Mouse (Mus musculus) right cerebral cortex, postnatal 4 days (tissue): ENCODE measurements around the gene Dcaf6.

Experiments
- DNase-seq: peaks from one replicate; pipeline ENCODE4 v3.0.0-alpha.2; 2022

Gene Dcaf6

DNA sequence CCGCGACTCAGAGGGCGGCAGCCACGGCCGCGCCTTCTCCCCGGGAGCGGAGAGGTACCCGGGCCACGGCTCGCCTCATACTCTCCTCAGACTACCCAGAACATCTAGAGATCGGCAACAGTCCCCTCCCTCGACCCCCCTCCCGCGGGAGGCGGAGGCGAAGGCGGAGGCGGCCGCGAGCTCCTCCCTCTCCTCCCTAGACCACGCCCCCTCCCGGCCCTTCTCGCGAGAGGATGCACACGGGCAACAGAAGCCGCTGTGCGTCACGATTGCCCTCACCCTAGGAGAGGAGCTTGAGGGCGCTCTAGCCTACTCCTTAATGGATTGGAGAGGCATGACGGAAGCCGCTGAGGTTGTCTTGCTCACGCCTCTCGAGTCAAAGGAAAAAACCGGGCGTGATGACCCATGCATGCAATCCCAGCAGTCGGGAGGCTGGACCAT is at the start of gene Dcaf6, which contains the start of gene Mpc2:
TSS of gene Dcaf6 (minus strand) at position 116 of the 441 bp plus-strand sequence.
TSS of gene Mpc2 (plus strand) at position 278 of the 441 bp plus-strand sequence.
- DNase-seq = peak; percentile 100

DNA sequence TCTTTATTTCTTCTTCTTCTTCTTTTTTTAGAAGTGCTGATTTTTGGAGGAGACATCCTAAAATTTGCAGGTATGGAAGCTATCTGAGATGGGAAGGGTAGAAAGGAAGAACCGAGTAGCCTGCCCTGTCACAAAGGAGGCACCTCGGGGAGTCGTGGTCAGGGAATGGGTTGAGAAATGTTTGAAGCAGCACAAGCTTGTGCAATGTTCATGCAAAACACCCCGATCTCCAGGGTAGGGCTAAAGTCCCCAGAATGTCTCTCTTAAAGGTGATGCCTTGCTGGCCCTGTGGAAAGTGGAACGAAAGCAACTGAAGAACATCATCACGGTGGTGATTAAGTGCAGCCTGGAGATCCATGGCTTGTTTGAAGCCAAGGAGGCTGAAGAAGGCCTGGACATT is 46.0 kb upstream of the Dcaf6 start:
- DNase-seq = no peak

DNA sequence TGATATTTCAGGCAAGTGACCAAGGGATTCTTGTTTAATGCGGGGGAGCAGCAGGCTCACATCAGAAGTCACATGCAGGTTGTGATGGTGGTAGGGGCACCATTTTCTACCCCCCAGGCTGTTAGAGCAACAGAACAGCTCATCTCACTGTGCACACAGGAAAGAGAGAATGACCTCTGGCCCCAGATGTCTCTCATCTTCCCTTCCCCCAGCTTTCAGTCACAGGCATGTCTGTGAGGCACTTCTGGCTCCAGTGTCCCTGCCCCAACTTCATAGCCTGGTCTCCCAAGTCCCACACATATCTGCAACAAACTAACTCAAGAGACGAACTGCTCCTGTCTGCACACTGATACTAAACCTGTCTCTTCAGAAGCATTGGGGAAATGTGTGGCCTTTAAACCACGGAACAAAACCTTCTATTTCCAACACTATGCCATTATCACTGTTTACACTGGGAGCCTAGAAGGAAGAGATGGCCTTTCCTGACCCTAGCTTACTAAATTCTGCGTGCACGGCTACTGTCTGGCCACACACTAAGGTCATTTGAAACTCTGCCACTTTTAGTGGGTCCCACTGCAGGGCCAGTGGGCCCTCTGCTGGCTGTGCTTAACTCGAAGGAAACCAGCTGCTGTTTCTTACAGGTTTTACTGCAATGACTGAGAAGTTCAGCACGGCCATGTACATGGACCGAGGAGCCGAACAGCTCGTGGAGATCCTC is 43.2 kb upstream of the Dcaf6 start:
- DNase-seq = no peak

DNA sequence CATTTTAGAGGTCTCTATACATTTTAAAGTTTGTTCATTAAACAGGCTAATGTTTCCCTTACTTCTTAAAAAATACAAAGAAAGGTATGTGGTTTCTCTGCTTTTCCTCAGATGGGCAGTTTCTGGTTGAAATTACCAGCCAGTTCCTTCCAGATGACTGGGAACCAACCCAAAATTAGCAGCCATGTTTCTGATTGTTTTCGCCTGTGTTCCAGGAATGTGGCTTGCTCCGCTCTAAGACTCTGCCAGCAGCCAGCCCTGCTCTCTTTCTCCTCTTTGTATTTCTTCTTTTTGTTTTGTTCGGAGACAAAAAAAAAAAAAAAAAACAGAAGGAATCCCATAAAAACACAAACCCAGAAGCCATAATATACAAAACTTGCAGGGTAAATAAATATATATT is 38.6 kb upstream of the Dcaf6 start:
- DNase-seq = no peak

DNA sequence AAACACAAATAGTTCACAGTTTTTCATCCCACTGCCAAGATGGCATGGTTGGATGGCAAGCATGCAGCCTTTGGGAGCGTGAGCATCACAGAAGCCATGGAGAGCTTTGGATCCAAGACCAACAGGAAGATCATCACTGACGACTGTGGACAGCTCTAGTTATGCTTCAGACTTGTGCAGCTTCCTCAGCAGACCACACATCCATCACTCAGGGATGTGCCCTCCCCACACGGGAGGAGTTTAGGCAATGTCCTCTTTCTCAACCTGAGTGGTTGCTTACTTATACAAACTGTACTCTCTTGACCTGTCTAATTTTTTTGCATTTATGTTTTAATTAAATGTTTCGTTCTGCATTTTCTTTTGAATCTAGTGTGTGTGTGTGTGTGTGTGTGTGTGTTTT is 28.9 kb upstream of the Dcaf6 start:
- no peak for DNase-seq

DNA sequence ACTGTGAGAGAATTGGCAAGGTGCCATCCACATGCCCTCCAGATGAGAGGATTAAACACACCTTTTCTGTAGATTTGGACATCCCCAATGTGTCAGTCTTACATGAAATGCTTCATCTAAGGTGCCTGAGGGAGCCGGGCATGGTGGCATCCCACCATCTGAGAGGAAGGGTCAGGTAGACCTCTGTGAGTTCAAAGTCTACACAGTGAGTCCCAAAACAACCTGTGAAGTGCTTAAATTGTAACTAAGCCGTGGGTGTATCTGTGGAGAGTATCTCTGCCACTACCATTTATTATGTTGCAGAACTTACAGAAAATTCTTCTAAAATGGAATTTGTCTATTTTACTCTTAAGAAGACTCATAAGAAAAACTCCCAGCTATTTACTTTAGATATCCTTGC is 25.8 kb upstream of the Dcaf6 start:
- no peak for DNase-seq

DNA sequence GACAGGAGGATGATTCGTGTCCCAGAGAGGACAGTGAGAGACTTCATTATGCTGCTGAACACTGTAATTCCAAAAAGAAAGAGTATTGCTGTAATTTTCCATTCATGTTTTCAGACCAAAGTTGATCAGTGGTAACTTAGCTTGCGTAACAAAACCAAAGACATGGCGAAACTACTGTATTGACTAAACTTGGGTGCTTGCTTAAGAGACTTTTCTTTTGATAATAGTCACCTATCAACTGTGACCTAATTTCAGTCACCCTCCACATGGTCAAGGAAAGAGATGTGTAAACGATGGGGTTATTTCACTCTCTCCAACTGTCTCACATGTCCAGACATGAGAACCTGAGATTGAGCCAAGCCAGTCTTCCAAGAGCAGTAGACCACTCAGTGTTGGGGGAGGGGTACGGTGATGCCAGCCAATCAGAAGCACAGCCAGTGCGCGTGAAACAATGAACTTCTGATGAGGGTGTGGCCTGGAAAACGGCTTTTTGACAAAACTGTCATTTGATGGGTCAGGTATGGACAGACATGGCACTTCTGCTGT is 24.5 kb upstream of the Dcaf6 start, which contains the start of gene Adcy10:
TSS of gene Adcy10 (plus strand) at position 496 of the 546 bp plus-strand sequence.
- DNase-seq = no peak

DNA sequence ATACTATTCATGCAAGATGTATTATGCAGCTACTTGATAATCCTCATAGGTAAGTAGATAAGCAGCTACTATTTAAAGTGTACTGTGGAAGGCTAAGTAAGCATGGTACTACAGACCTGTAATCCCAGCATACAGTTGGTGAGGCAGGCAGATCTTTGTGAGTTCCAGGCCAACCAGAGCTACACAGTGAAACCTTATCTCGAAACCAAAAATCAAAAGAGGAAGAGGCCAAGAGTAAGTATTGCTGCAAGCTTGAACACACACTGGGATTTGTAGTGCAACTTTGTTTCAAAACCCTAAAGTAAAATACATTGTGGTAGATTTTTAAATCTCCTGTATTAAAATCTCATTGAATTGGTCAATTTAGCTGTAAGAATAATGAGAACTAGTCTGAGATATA is 11.2 kb upstream of the Dcaf6 start:
- no peak for DNase-seq

DNA sequence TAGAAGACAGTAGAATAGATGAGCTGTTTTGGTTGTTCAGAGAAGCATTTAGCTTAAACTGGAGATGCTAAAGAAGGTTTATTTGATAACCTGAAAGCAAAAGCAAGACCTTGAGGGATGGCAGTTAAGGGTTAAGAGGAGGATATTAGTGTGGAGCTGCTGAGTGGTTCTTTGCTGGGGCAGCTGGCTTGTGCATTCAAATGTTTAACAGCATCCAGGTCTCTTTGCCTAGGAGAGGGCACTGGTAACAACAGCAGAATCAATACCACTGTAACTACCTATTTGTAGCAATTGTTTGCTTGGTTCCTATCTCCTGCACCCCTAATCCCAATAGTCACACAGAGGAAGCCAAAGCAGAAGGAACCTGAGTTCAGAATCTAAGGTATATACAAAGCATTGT is 9.4 kb upstream of the Dcaf6 start:
- DNase-seq = no peak

DNA sequence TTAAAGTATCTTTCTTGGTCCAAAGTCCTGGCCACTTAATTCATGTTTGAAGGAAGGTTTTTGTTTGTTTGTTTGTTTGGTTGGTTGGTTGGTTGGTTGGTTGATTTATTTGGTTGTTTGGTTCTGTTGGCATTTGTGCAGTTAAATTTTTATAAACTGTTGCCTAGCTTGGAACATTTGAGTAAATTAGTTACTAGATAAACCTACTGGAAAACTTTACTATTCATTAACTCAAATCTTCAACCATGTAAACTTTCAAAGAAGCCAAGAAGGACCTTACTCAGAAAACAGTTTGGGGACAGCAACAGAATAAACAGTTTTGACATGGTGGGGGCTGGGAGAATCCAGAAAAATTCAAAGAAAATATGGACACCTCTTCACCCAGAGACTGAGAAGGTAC is 8.7 kb upstream of the Dcaf6 start:
- DNase-seq = no peak

DNA sequence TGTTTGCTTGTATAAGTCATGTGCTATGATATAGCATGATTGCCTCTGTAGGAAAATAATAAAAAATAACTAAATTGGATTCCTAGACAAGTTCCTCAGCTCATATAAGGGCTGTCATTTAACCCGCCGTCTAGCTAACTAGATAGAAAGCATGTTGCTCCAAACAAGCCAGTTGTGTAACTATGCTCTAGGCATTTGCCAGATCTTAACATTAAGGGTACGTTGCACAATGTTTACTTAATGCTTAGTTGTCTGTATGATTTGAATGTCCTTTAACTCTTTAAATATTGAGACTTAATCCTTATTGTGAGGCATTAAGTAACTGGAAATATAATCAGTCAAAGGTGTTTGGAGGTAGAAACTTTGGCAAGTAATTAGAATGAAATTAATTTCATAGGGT is 4.3 kb upstream of the Dcaf6 start:
- no peak for DNase-seq

DNA sequence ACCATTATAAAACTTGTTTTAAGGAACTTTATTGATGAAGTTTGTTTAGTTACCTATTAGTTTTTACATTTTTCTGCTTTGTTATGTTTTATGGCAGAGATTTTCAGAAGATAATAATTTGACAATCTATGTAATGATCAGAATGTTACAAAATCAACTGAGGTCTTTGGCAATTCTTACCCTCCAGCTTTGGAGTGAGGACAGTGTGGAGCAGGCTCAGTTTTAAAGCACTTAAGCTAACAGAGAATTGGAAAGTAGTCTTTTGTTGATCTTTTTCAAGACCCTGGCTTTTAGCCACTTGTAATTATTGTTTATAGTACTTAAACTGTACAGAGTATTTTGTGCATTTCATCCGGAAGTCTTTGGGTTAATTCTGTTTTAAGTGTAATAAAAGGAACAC is 2.6 kb upstream of the Dcaf6 start:
- DNase-seq = no peak

DNA sequence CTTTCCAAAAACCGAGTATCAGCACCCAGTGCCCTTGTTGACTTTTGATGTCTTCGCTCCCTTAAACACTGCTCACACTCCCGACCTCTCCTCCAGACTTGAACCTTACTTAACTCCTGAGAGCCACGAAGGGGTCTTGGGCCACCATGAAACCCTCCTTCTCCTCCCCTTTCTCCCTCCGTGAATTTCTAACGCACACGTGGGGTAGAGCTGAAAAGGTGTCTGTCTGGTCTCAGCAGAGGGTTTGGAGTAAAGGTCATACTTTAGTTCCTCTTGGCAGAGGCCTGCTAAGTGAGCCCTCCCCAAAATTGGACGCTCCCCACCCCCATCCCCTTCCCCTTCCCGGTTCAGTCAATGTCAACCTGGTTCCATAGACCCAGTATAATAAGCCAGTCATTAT is 1.4 kb upstream of the Dcaf6 start:
- no peak for DNase-seq

DNA sequence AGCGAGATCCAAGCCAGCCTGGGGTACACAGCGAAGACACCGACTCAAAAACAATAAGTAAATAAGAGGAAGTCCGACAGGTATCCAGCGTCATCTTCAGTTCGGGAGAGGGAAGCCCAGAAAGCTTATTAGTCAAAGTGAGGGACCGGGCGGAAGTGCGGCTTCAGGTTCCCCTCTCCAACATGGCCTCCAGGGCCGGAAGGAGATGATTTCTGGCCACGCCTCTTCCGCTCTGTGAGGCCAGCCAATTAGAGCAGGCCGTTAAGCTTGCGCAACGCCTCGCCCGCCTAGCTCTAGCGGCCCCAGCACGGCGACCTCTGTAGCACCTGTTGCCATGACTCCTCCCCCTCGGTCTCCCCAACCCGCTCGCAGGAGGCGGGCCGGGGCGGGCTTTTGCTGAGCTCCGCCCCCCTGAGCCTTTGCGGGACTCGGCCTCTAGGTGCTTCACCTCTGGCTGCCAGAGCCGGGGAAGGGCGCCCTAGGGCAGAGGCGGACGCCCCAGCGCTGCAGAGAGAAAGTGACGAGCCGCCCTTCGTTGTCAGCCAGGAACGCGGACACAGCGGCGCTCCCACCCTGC is 614 bp upstream of the Dcaf6 start:
- peak; percentile 95 for DNase-seq

DNA sequence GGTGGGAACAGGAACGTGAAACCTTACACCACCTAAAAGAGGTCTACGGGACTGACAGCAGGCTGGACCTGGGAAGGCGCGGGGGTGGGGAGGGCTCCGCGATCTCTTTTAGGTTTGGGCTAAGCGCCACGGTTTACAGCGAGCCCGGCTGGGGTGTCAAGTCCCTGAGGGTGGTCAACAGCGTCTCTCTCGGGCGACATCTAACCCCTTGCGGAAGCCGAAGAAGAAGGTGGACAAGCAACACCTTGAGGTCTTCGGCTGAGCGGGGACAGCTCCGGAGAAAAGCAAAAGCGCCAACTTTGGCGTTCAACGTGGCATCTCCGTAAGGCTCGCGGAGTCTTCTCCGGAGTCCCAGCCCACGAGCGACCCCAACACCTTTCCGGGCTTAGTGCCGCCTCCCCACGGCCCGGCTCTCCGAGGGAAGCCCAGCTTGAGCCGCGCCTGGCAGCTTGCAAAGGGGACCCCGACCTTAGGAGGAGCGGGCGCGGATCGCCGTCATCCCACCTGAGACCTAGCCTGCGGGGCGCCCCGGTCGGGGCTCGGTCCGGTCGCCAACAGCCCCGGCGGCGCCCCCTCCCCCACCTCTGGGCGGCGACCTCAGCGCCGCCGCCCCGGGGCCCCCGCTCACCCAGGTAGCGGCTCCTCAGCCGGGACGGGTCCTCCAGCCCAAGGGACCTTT is 633 bp downstream of the Dcaf6 start:
- peak; percentile 35 for DNase-seq

DNA sequence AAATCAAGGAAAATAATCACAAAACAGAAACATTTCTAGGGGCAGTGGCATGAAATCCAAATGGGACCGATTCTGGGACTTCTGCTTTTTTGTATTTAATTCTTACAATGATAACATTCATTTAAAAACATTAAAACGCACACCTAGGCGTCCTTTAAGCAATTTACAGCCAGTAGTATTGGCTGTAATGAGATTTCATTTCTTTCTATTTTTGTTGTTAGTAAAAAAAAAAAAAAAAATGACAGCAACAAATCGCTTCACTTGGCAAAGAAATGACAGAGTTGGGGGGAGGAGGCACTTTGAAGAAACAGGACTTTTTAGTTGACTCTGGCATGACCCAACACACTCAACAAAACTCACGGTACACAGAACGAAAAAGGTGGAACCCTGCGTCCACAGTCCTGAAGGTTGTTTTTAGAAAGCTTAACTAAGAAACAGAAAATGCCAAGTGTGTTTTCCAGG is 1.2 kb downstream of the Dcaf6 start:
- no peak for DNase-seq

DNA sequence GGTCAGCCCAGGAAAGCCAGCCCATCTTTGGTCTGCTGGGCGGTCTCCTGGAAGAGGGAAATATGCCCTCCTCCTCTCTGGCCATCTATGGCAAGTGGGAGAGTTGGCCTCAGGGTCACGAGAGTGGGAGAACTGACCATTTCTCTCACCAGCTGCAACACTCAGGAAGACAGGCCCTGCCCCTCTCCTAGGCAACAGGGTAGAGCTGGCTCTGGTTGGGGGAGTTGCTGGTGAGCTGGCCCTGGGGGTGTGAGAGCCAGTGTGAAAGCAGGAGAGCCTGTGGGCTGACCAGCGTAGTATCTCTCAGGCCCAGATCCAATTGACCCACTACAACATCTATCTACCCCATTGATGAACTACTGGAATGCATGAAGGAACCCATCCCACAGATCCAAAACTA is 18.6 kb downstream of the Dcaf6 start:
- DNase-seq = no peak

DNA sequence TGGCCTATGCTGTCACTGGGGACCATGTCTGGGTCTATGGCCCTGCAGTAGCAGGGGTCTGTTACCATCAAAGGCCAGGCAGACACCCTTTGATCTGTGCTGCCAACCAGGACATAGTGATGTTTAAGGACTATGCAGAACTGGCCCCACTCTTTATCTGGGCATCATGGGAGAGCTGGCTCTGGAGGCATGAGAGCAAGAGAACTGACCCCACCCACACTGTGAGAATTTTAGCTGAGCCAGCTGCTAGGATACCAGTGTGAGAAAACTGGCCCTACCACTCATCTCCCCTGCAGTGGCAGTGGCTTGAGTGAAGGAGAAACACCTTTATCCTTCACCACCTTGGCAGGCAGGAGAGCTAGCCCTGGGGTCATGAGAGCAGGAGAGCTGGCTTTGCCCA is 19.1 kb downstream of the Dcaf6 start:
- DNase-seq = no peak

DNA sequence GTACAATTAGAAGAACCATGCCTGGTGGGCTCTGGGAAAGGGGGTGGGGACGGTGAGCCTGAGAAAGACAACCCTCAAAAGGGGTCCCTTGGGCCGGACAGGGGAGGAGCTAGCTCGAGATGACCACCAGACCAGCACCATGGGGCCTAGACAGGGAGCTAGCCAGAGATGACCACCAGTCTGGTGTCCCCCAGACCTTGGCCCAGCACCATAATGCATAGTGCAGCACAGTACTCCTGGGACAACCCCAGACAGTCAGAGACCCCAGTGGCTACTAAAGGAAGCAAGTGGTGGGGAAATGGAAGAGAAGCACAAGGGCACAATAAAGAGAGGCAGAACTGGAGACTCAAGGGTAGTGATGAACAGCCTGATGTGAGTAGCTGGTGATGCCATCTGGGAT is 19.5 kb downstream of the Dcaf6 start:
- DNase-seq = no peak

DNA sequence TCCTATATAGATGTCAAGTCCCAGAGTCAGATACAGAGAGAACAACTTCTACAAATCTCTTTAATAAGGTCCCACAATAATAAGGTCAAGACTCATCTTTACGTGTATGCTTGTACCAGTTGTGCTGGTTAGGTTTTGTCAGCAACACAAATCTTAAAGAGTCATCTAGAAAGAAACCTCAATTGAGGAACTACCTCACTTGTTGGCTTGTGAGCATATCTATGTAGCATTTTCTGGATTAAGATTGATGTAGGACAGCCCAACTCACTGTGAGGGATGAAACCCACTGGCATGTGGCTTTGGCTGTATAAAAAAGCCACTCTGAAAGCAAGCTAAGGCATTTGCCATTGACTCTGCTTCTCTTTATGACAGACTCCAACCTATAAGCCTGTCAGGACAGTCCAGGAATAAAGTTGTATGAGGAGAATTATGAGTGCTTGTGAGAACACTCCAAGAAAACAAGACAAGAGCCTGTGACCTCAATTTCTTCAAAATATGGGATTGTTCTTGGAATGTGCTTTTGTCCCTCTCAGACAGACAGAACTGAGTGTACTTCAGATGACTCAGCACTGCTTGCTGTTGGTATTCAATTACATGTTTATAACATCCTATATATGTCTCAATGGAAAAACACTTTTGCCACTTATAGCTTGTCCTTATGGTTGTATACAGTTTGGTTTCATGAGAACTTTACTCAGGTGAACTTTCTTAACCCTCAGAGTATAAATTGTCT is 21.8 kb downstream of the Dcaf6 start:
- DNase-seq = no peak

DNA sequence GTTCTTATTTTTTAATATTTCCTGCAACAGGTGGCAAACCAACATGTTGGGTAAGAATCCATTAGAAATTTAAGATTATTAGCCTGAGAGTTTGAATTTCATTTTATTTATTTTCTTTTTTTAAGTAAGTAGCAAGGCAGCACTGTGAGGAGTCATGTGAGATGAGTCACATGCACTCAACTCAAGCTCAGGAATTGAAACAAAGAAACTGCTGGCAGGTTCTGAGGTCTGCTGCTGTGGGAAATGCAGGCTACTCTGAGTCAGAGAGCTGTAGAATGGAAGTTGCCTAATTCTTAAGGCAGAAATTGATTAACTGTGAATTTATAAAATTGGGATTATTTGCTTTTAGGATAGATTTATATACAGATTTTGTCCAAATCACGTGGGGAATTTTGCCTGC is 27.4 kb downstream of the Dcaf6 start:
- DNase-seq = no peak

DNA sequence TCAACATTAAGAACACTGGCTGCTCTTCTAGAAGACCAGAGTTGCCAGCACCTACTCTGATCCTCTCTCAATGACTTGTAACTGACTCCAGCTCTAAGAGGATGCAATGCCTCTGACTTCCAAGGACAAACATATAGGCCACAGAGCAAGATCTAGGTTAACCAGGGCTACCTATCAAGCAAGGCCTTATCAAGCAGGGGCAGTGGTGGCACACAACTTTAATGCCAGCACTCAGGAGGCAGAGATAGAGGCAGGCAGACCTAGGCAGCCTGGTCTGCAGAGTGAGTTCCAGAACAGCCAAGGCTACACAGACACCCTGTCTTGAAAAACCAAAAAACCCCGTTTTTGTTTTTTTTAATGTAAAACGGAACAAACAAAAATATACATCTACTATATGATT is 34.0 kb downstream of the Dcaf6 start:
- no peak for DNase-seq

DNA sequence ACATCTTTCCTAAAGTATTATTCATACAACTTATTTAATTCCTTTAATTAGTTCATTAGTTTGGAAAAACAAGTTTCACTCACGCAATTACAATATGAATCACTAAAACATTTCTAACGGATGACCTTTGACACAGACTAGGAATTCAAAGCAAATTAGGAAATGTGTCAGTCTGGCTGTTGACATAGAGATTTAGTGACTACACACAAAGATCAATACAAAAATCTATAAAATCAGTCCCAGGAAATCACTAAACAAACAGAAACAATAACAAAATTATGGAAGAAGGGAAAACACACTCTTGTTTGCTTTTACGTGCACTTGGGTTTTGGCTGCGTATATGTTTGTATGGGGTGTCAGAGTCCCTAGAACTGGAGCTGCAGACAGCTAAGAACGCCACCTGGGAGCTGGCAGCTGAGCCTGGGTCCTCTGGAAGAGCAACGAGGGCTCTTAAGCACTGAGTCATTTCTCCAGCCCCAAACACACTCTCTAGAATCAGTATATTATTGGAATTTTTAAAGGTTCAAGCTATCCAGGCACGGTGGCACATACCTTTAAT is 38.8 kb downstream of the Dcaf6 start:
- DNase-seq = no peak
